Mouse (Mus musculus) CH12.LX (cell line): ENCODE results near the gene Gpank1. TPM values are rescaled to one million over a fixed set of nuclear protein-coding genes. Genes with fewer than 3 reads are reported as not detected.
A peak's percentile ranks its signal among the peaks of the same experiment; 100 is the strongest.

Experiments used
- DNase-seq: peaks from one replicate; pipeline ENCODE4 v3.0.0-alpha.2; 2013; ENCODE audit errors: extremely low read depth
- H3K27ac ChIP-seq: 2 replicates; pipeline ENCODE4 v1.5.1; 2012; ENCODE audit warnings: low read depth, mild to moderate bottlenecking, control low read depth, moderate library complexity; ENCODE audit not compliant: insufficient read depth
- H3K27me3 ChIP-seq: replicated peaks from 2 replicates; pipeline ENCODE3; 2012; ENCODE audit warnings: inconsistent platforms
- H3K36me3 ChIP-seq, 2 experiments: replicated peaks in 1 of 2; 2 replicates each; pipeline versions ENCODE3 to v1.6.1; 2012; ENCODE audit warnings: inconsistent platforms in 1 of 2, low read length in 1 of 2, mild to moderate bottlenecking in 1 of 2, mixed read lengths in 1 of 2, moderate library complexity in 1 of 2; ENCODE audit not compliant: control insufficient read depth in 1 of 2, insufficient read depth in 1 of 2
- H3K4me1 ChIP-seq, 2 experiments: 2 replicates each; pipeline ENCODE4 v1.6.1; 2012; ENCODE audit warnings: inconsistent platforms in 1 of 2, moderate library complexity in 1 of 2; ENCODE audit not compliant: insufficient read depth in 2 of 2, control insufficient read depth in 1 of 2
- H3K4me2 ChIP-seq: 2 replicates; pipeline ENCODE4 v1.6.1; 2012; ENCODE audit warnings: low read depth, mild to moderate bottlenecking, control low read depth; ENCODE audit not compliant: poor library complexity, insufficient read depth, severe bottlenecking
- H3K4me3 ChIP-seq, 3 experiments: fragments of 150-350 bp in 1 of 3; sonication (generic) in 1 of 3; replicated peaks in 1 of 3; 2 replicates each; pipeline versions ENCODE3 to v1.5.1; 2011 to 2012; ENCODE audit warnings: low read depth in 2 of 3, low read length in 2 of 3, mild to moderate bottlenecking in 2 of 3, moderate library complexity in 2 of 3, control low read depth in 1 of 3, improper control_type of control experiment in 1 of 3, inconsistent platforms in 1 of 3, mixed read lengths in 1 of 3; ENCODE audit not compliant: poor library complexity in 1 of 3
- H3K79me2 ChIP-seq: replicated peaks from 2 replicates; pipeline ENCODE4 v1.6.1; 2012; ENCODE audit warnings: mild to moderate bottlenecking, moderate library complexity; ENCODE audit not compliant: control insufficient read depth, poor library complexity, insufficient read depth, severe bottlenecking; ENCODE audit errors: extremely low read depth
- H3K9ac ChIP-seq: 2 replicates; pipeline ENCODE4 v1.6.1; 2012; ENCODE audit warnings: low read depth, mild to moderate bottlenecking, control low read depth, moderate library complexity; ENCODE audit not compliant: insufficient read depth
- H3K9me3 ChIP-seq: replicated peaks from 2 replicates; pipeline ENCODE3; 2012; ENCODE audit warnings: low read length, inconsistent platforms, mixed read lengths
- BHLHE40 ChIP-seq: IDR thresholded peaks from 2 replicates; pipeline ENCODE4 v1.6.1; 2011; ENCODE audit warnings: mild to moderate bottlenecking, low read depth, low read length, improper control_type of control experiment
- CHD1 ChIP-seq: IDR thresholded peaks from 2 replicates; pipeline ENCODE4 v1.6.1; 2012; ENCODE audit warnings: low read depth, low read length, improper control_type of control experiment, inconsistent platforms
- E2F4 ChIP-seq: IDR thresholded peaks from 2 replicates; pipeline ENCODE4 v1.6.1; 2011; ENCODE audit warnings: low read depth, low read length, improper control_type of control experiment; ENCODE audit not compliant: insufficient replicate concordance
- JUN ChIP-seq: IDR thresholded peaks from 2 replicates; pipeline ENCODE4 v1.6.1; 2011; ENCODE audit warnings: low read depth, mild to moderate bottlenecking, low read length, improper control_type of control experiment, moderate library complexity; ENCODE audit not compliant: insufficient read depth
- JUND ChIP-seq: conservative IDR thresholded peaks from 2 replicates; pipeline ENCODE4 v1.6.1; 2011; ENCODE audit warnings: low read depth, low read length, improper control_type of control experiment
- MAFK ChIP-seq: IDR thresholded peaks from 2 replicates; pipeline ENCODE4 v1.6.1; 2011; ENCODE audit warnings: low read length, improper control_type of control experiment; ENCODE audit not compliant: insufficient replicate concordance
- MAX ChIP-seq: IDR thresholded peaks from 2 replicates; pipeline ENCODE4 v1.6.1; 2011; ENCODE audit warnings: low read length, improper control_type of control experiment
- MAZ ChIP-seq: IDR thresholded peaks from 2 replicates; pipeline ENCODE4 v1.6.1; 2012; ENCODE audit warnings: low read depth, mild to moderate bottlenecking, inconsistent platforms, low read length, improper control_type of control experiment, moderate library complexity
- MXI1 ChIP-seq: IDR thresholded peaks from 2 replicates; pipeline ENCODE4 v1.6.1; 2011; ENCODE audit warnings: mild to moderate bottlenecking, low read depth, low read length, improper control_type of control experiment
- MYC ChIP-seq: IDR thresholded peaks from 2 replicates; pipeline ENCODE4 v1.6.1; 2011; ENCODE audit warnings: low read depth, mild to moderate bottlenecking, improper control_type of control experiment, low read length
- NELFE ChIP-seq: IDR thresholded peaks from 2 replicates; pipeline ENCODE4 v1.6.1; 2011; ENCODE audit warnings: low read depth, low read length, improper control_type of control experiment
- NRF1 ChIP-seq: IDR thresholded peaks from 2 replicates; pipeline ENCODE4 v1.6.1; 2014; ENCODE audit warnings: low read depth, mild to moderate bottlenecking, inconsistent platforms, low read length, improper control_type of control experiment, moderate library complexity
- POLR2AphosphoS2 ChIP-seq: IDR thresholded peaks from 2 replicates; pipeline ENCODE4 v1.6.1; 2011; ENCODE audit warnings: low read depth, low read length, improper control_type of control experiment
- RAD21 ChIP-seq: IDR thresholded peaks from 2 replicates; pipeline ENCODE4 v1.6.1; 2011; ENCODE audit warnings: low read depth, mild to moderate bottlenecking, low read length, improper control_type of control experiment, moderate library complexity
- SIN3A ChIP-seq: IDR thresholded peaks from 2 replicates; pipeline ENCODE4 v1.6.1; 2012; ENCODE audit warnings: low read length, improper control_type of control experiment, inconsistent platforms
- SMC3 ChIP-seq: IDR thresholded peaks from 2 replicates; pipeline ENCODE4 v1.6.1; 2011; ENCODE audit warnings: low read depth, low read length, improper control_type of control experiment
- TCF12 ChIP-seq: IDR thresholded peaks from 2 replicates; pipeline ENCODE4 v1.6.1; 2014; ENCODE audit warnings: low read depth, mild to moderate bottlenecking, inconsistent platforms, low read length, improper control_type of control experiment
- UBTF ChIP-seq: IDR thresholded peaks from 2 replicates; pipeline ENCODE4 v1.6.1; 2012; ENCODE audit warnings: low read depth, mild to moderate bottlenecking, inconsistent platforms, low read length, improper control_type of control experiment, moderate library complexity
- USF2 ChIP-seq: conservative IDR thresholded peaks from 2 replicates; pipeline ENCODE4 v1.6.1; 2011; ENCODE audit warnings: low read depth, low read length, improper control_type of control experiment
- ZC3H11A ChIP-seq: IDR thresholded peaks from 2 replicates; pipeline ENCODE4 v1.6.1; 2012; ENCODE audit warnings: low read depth, mild to moderate bottlenecking, inconsistent platforms, low read length, improper control_type of control experiment
- ZNF384 ChIP-seq: IDR thresholded peaks from 2 replicates; pipeline ENCODE4 v1.6.1; 2012; ENCODE audit warnings: low read depth, low read length, improper control_type of control experiment, inconsistent platforms
- dilution Hi-C: fragments of 300-500 bp; cut with MboI; formaldehyde crosslinking; loops from 2 replicates; pipeline ENCODE4 v1.14.3; 2020; ENCODE audit warnings: low sequenced_read_pairs; ENCODE audit not compliant: extremely low pct_unique_long_range_greater_than_20kb, extremely low pct_ligation_motif_present
- in situ Hi-C: fragments of 300-500 bp; cut with MboI; formaldehyde crosslinking; loops from 3 replicates; pipeline ENCODE4 v1.14.3; 2019; ENCODE audit warnings: low sequenced_read_pairs, low pct_ligation_motif_present, low pct_unique_long_range_greater_than_20kb, mixed read lengths
- polyA plus RNA-seq: library from polyadenylated mRNA; unstranded; fragments of >175 nt; gene quantifications from 2 replicates; pipeline ENCODE4 v1.2.1, GENCODE M21; 2012; ENCODE audit warnings: low read depth; ENCODE audit not compliant: insufficient read length
- total RNA-seq, 2 experiments: library from RNA; depleted of rRNA; stranded (reverse); fragments of 300-350 nt in 1 of 2; fragments of >200 nt in 1 of 2; gene quantifications; 2 replicates each; pipeline ENCODE4 v1.2.3; 2012 to 2014

Gene Gpank1
- total and polyA plus RNA-seq, 3 experiments = 32.6 to 43.0 (median 33.6) TPM

DNA sequence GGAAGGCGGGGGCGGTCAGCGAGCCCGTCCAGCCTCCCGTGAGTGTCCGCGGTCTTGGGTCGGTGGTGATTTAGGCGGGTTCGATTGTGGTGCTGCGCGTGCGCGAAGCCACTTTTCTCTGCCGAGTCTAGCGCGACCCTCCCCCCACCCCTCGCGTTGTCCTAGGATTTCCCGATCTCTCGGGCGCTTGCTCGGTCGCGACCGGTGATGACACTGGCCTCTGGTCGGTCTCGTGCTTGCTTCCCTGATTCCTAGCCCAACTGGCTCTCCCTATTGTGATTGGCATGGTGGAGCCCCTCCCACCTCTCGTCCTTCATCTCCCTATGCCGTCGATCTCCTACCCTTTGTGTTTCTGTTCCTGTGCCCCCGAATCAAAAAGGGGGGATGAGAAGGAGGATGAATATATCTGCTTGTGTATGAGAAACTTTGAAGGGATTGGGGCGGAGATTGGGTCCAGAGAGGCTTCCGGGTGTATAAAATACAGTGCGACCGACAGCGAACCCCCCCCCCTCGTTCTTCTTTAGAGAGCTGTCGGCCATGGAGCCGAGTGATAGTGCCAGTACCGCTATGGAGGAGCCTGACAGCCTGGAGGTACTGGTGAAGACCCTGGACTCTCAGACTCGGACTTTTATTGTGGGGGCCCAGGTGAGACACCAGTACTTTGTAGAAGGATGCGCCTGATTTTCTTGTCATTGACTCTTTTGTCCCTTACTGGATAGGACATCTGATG lies 14.5 kb downstream of the Gpank1 start:
- TF ChIP-seq MAX (peak; percentile 33), CHD1 (0 out of 2 replicates have a peak, but pooled peaks have one; percentile 69), JUND (no peak), BHLHE40 (peak; percentile 50; the same call in 1 of the 2 replicates), TCF12 (no peak), MAZ (peak; percentile 68; the same call in 1 of the 2 replicates), NELFE (no peak; the same call in 1 of the 2 replicates), MAFK (no peak), MYC (0 out of 2 replicates have a peak, but pooled peaks have one; percentile 8), MXI1 (peak; percentile 16; the same call in 1 of the 2 replicates), POLR2AphosphoS2 (0 out of 2 replicates have a peak, but pooled peaks have one; percentile 32), ZC3H11A (no peak), NRF1 (peak; percentile 83)
- peak overlapping the region; percentile 83 to 95 (median 91) for H3K4me3 ChIP-seq
- H3K36me3 ChIP-seq = peaks cover 26 to 46% of the 10 kb centered on the region in 2 experiments
- in situ Hi-C loops (no loop called here), dilution Hi-C loops (no loop called here)
- peak overlapping the region; percentile 74 for H3K27ac ChIP-seq
- peaks cover 0 to 19% of the 10 kb centered on the region in 2 experiments; a peak in 2 of 4 replicates for H3K4me1 ChIP-seq
- H3K79me2 ChIP-seq = peaks cover 47% of the 10 kb centered on the region
- no peaks in the 10 kb centered on the region for H3K27me3 ChIP-seq
- DNase-seq = peak; percentile 65
- H3K9ac ChIP-seq = peak overlapping the region; percentile 80
- no peaks in the 10 kb centered on the region for H3K9me3 ChIP-seq
- H3K4me2 ChIP-seq = peak overlapping the region; percentile 95

DNA sequence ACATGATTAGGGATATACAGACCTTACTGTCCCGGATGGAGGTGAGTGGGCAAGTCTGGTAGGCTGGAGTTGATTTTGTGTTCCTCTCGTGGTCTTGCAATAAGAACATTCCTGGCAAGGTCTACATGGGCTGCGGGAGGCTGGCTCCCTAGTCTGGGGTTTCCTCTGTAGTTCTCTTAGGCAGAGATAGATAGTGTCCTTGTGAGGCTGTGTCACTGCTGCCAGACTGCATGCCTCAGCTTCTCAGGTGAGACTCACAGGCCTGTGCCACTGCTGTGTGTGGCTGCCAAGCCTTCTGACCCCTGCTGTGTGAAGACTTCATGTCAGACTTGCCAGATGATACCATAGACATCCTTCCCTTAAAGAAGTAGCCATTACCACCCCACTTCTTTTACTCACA lies 18.0 kb downstream of the Gpank1 start:
- H3K4me3 ChIP-seq = no peak overlapping the region
- TF ChIP-seq USF2 (no peak), RAD21 (no peak), ZNF384 (no peak), NRF1 (no peak), JUN (no peak), ZC3H11A (no peak), NELFE (no peak), BHLHE40 (no peak), SMC3 (no peak), E2F4 (no peak), SIN3A (no peak), UBTF (no peak)
- TF ChIP-seq, all 38 proteins: peak for 0
- peaks cover 47% of the 10 kb centered on the region for H3K79me2 ChIP-seq
- no peak for DNase-seq
- in situ Hi-C loops = no loop called here
- H3K9me3 ChIP-seq = peaks cover 7% of the 10 kb centered on the region
- H3K27me3 ChIP-seq = no peaks in the 10 kb centered on the region
- H3K4me1 ChIP-seq = peaks cover 0 to 15% of the 10 kb centered on the region in 2 experiments; a peak in 3 of 4 replicates
- no peak overlapping the region for H3K4me2 ChIP-seq
- dilution Hi-C loops = no loop called here
- H3K9ac ChIP-seq = no peak overlapping the region
- H3K27ac ChIP-seq = no peak overlapping the region
- H3K36me3 ChIP-seq = peaks cover 57 to 70% of the 10 kb centered on the region in 2 experiments
